Mouse (Mus musculus): Measurements from ENCODE around the gene Gm15107. TPM values are rescaled to one million over a fixed set of nuclear protein-coding genes. Genes with fewer than 3 reads are reported as not detected.
"Not testable (repeated sequence)": the region's sequence is repeated elsewhere in the genome, so short reads cannot be mapped to it uniquely, and the experiment has no call there.

Gene Gm15107
- polyA plus RNA-seq (2015; fragmentation: Nextera tagmentation; extraction: Ambion mirVana), result not detected in 2 replicates

DNA sequence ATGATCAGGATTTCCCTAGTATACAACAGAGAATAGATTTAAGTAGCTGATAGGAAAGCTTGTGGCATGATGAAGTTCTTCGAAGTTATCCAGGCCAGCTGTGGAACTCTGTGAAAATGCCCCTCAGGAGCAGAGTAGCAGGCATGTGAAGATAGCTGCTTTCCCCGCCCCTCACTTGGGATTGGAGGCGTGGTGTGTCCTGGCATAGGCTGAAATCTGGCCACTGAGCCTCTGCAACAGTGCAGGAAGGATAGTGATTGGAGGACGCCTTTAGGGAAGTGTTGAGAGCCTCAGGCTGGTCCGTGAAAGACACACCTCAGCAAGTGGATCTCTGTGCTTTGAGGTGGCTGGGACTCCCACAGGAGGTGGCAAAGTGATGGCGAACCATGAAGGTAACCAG is at the start of gene Gm15107:
Gene Gm15107 (plus strand): TSS at position 301 of the 400 bp plus-strand sequence.
- H3K4me2 ChIP-seq (ENCODE audit: low read length); H3K36me3 ChIP-seq (ENCODE audit: control insufficient read depth, insufficient read depth, low read length); H3K27ac ChIP-seq (ENCODE audit: low read depth, low read length); ATAC-seq; H3K4me1 ChIP-seq (ENCODE audit: control insufficient read depth, insufficient read depth, low read depth, low read length); H3K9me3 ChIP-seq (ENCODE audit: control insufficient read depth, low read length); H3K4me3 ChIP-seq (ENCODE audit: low read length); H3K27me3 ChIP-seq (replicated peaks; ENCODE audit: control insufficient read depth, insufficient read depth, low read length); H3K9ac ChIP-seq (ENCODE audit: low read depth, low read length): not testable (repeated sequence)
- no CpG with 5 or more reads among the region's 6 CpGs for WGBS

Other genes with a start within 250 kb of the Gm15107 start
- not detected in 2 replicates for gene Gm15080, start 187.7 kb upstream of the Gm15107 start, polyA plus RNA-seq (2015; fragmentation: Nextera tagmentation; extraction: Ambion mirVana)

Data from hindbrain, embryonic 16.5 days (tissue).